Mouse (Mus musculus): ENCODE results near the gene Pdss2.

The Pdss2 gene

DNA sequence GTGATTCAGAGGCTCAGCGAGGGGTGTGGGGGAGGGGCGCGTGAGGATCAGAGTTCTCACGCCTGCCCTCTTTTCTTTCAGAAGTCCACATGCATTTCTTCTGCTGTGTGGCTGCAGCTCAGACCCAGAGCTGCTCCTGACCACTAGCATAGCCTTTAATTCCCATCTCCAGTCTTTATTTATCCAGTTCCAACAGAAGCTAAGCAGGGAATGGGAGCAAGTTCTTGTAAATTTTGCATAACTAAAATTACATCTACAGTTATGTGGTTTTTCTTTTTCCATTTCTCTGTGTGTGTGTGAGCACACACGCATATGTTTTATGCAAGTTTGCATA lies 231.3 kb downstream of the Pdss2 start:
- Histone ChIP-seq H3K4me1 (replicated peaks; ENCODE audit: low read depth, low read length) (peaks cover 16% of the 10 kb centered on the region), H3K36me3 (ENCODE audit: insufficient read depth, low read length) (no peaks in the 10 kb centered on the region), H3K4me3 (replicated peaks; ENCODE audit: low read length) (no peak overlapping the region), H3K9me3 (ENCODE audit: low read length) (peaks cover 9% of the 10 kb centered on the region), H3K27me3 (ENCODE audit: insufficient read depth, low read length) (peaks cover 9% of the 10 kb centered on the region; the same call in 1 of the 2 replicates)
- no peak for TF ChIP-seq POU5F1 (IDR thresholded peaks at IDR 0.05; ENCODE audit: borderline replicate concordance, low read length)
- no peak for TF ChIP-seq CTCF (conservative IDR thresholded peaks at IDR 0.05; ENCODE audit: low read length)
- TF ChIP-seq NANOG (IDR thresholded peaks at IDR 0.05; ENCODE audit: borderline replicate concordance, low read length), result no peak

DNA sequence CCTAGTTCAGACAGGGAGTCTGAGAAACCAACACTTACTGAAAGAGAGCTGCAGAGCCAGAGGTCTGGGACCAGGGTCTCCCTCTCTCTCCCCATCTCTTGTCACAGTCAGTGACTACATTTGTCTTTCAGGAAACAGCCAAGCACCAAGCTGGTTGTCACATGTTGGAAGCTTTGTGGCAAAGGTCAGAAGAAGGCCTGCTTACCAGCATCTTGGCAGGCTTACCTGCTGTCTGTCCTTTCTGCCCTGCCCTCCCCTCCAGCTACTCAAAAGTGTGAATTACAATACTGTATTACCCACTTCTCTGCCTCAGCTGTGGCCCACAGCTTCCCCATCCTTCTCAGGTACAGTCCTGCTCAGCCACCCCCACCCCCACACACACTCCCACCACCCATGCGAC lies 232.9 kb downstream of the Pdss2 start:
- no peak for TF ChIP-seq CTCF (conservative IDR thresholded peaks at IDR 0.05; ENCODE audit: low read length)
- no peak for TF ChIP-seq POU5F1 (IDR thresholded peaks at IDR 0.05; ENCODE audit: borderline replicate concordance, low read length)
- TF ChIP-seq NANOG (IDR thresholded peaks at IDR 0.05; ENCODE audit: borderline replicate concordance, low read length), result no peak
- H3K4me3 ChIP-seq (replicated peaks; ENCODE audit: low read length), result no peak overlapping the region
- peaks cover 16% of the 10 kb centered on the region for H3K4me1 ChIP-seq (replicated peaks; ENCODE audit: low read depth, low read length)
- H3K9me3 ChIP-seq (ENCODE audit: low read length), result peaks cover 13% of the 10 kb centered on the region
- H3K27me3 ChIP-seq (ENCODE audit: insufficient read depth, low read length), result peaks cover 9% of the 10 kb centered on the region; the same call in 1 of the 2 replicates
- H3K36me3 ChIP-seq (ENCODE audit: insufficient read depth, low read length), result no peaks in the 10 kb centered on the region

DNA sequence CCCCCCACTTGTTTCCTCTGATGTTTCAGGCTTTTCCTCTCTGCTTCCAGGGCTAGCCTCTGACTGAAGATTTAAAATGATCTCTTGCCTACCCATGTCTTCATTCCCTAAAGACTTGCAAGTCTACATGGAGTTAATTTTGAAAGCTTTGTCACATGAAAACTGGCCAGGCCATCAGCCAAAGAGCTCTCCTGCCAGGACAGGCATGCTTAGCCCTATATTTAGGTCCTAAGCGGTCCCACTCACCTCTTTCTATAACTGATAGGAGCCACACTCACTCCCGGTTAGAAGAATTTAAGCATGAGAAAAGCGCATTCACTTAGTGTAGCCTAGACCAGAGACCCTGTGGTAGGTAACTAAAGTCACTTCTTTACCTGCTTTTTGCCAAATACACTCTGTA lies 233.4 kb downstream of the Pdss2 start:
- Histone ChIP-seq H3K4me3 (replicated peaks; ENCODE audit: low read length) (no peak overlapping the region), H3K9me3 (ENCODE audit: low read length) (peaks cover 13% of the 10 kb centered on the region), H3K27me3 (ENCODE audit: insufficient read depth, low read length) (peaks cover 8% of the 10 kb centered on the region; the same call in 1 of the 2 replicates), H3K36me3 (ENCODE audit: insufficient read depth, low read length) (no peaks in the 10 kb centered on the region), H3K4me1 (replicated peaks; ENCODE audit: low read depth, low read length) (peaks cover 16% of the 10 kb centered on the region)
- TF ChIP-seq POU5F1 (IDR thresholded peaks at IDR 0.05; ENCODE audit: borderline replicate concordance, low read length) (no peak), CTCF (conservative IDR thresholded peaks at IDR 0.05; ENCODE audit: low read length) (no peak), NANOG (IDR thresholded peaks at IDR 0.05; ENCODE audit: borderline replicate concordance, low read length) (no peak)

- TF ChIP-seq POU5F1 (IDR thresholded peaks at IDR 0.05; ENCODE audit: borderline replicate concordance, low read length) (no peak), NANOG (IDR thresholded peaks at IDR 0.05; ENCODE audit: borderline replicate concordance, low read length) (no peak), CTCF (conservative IDR thresholded peaks at IDR 0.05; ENCODE audit: low read length) (no peak)
- H3K27me3 ChIP-seq (ENCODE audit: insufficient read depth, low read length), result no peaks in the 10 kb centered on the region
- H3K4me3 ChIP-seq (replicated peaks; ENCODE audit: low read length), result 0 out of 2 replicates have a peak overlapping the region, but pooled peaks have one; percentile 10
- H3K36me3 ChIP-seq (ENCODE audit: insufficient read depth, low read length), result no peaks in the 10 kb centered on the region
- H3K4me1 ChIP-seq (replicated peaks; ENCODE audit: low read depth, low read length), result peaks cover 50% of the 10 kb centered on the region
- H3K9me3 ChIP-seq (ENCODE audit: low read length), result peaks cover 2% of the 10 kb centered on the region
Observed at GRCm38 (mm10) chr10:43462821-43463220, 241.5 kb downstream of the Pdss2 start.

- H3K36me3 ChIP-seq (ENCODE audit: insufficient read depth, low read length), result no peaks in the 10 kb centered on the region
- H3K27me3 ChIP-seq (ENCODE audit: insufficient read depth, low read length), result no peaks in the 10 kb centered on the region
- peaks cover 54% of the 10 kb centered on the region for H3K4me1 ChIP-seq (replicated peaks; ENCODE audit: low read depth, low read length)
- TF ChIP-seq NANOG (IDR thresholded peaks at IDR 0.05; ENCODE audit: borderline replicate concordance, low read length), result no peak
- H3K4me3 ChIP-seq (replicated peaks; ENCODE audit: low read length), result 0 out of 2 replicates have a peak overlapping the region, but pooled peaks have one; percentile 10
- no peaks in the 10 kb centered on the region for H3K9me3 ChIP-seq (ENCODE audit: low read length)
Observed at GRCm38 (mm10) chr10:43463227-43463626, 241.9 kb downstream of the Pdss2 start.

- Histone ChIP-seq H3K27me3 (ENCODE audit: insufficient read depth, low read length) (no peaks in the 10 kb centered on the region), H3K4me1 (replicated peaks; ENCODE audit: low read depth, low read length) (peaks cover 61% of the 10 kb centered on the region), H3K36me3 (ENCODE audit: insufficient read depth, low read length) (no peaks in the 10 kb centered on the region), H3K9me3 (ENCODE audit: low read length) (no peaks in the 10 kb centered on the region), H3K4me3 (replicated peaks; ENCODE audit: low read length) (no peak overlapping the region; the same call in 1 of the 2 replicates)
- TF ChIP-seq NANOG (IDR thresholded peaks at IDR 0.05; ENCODE audit: borderline replicate concordance, low read length) (no peak), POU5F1 (IDR thresholded peaks at IDR 0.05; ENCODE audit: borderline replicate concordance, low read length) (no peak), CTCF (conservative IDR thresholded peaks at IDR 0.05; ENCODE audit: low read length) (no peak)
Observed at GRCm38 (mm10) chr10:43466223-43466622, 244.9 kb downstream of the Pdss2 start.

- H3K9me3 ChIP-seq (ENCODE audit: low read length), result no peaks in the 10 kb centered on the region
- H3K4me3 ChIP-seq (replicated peaks; ENCODE audit: low read length), result peak overlapping the region; percentile 66
- no peaks in the 10 kb centered on the region for H3K27me3 ChIP-seq (ENCODE audit: insufficient read depth, low read length)
- TF ChIP-seq CTCF (conservative IDR thresholded peaks at IDR 0.05; ENCODE audit: low read length) (no peak), POU5F1 (IDR thresholded peaks at IDR 0.05; ENCODE audit: borderline replicate concordance, low read length) (no peak), NANOG (IDR thresholded peaks at IDR 0.05; ENCODE audit: borderline replicate concordance, low read length) (no peak)
- H3K36me3 ChIP-seq (ENCODE audit: insufficient read depth, low read length), result no peaks in the 10 kb centered on the region
- H3K4me1 ChIP-seq (replicated peaks; ENCODE audit: low read depth, low read length), result peaks cover 56% of the 10 kb centered on the region
Observed at GRCm38 (mm10) chr10:43467659-43468058, 246.4 kb downstream of the Pdss2 start.

GRCm38 (mm10) chr10:43468293-43468692 lies 247.0 kb downstream of the Pdss2 start:
- TF ChIP-seq POU5F1 (IDR thresholded peaks at IDR 0.05; ENCODE audit: borderline replicate concordance, low read length) (no peak), CTCF (conservative IDR thresholded peaks at IDR 0.05; ENCODE audit: low read length) (no peak), NANOG (IDR thresholded peaks at IDR 0.05; ENCODE audit: borderline replicate concordance, low read length) (no peak)
- Histone ChIP-seq H3K4me1 (replicated peaks; ENCODE audit: low read depth, low read length) (peaks cover 53% of the 10 kb centered on the region), H3K27me3 (ENCODE audit: insufficient read depth, low read length) (no peaks in the 10 kb centered on the region), H3K9me3 (ENCODE audit: low read length) (no peaks in the 10 kb centered on the region), H3K4me3 (replicated peaks; ENCODE audit: low read length) (peak overlapping the region; percentile 66), H3K36me3 (ENCODE audit: insufficient read depth, low read length) (no peaks in the 10 kb centered on the region)

DNA sequence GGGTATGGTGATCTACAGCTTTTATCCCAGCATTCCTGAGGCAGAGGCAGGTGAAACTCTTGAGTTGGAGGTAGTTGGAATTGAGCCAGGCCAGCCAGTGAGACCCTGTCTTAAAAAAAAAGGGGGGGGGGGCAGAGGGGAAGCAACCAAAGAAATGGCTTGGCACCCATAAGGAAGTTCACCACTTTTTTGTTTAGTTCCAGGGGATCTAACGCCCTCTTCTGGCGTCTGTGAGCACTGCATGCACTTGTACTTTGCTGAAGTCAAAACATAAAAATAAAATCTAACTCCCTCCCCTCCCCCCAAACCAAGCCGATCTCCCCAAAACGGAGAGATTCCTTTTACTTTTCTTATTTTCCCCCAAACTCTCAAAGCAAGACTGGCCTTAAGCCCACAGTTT lies 254.1 kb downstream of the Pdss2 start:
- Histone ChIP-seq H3K27me3 (ENCODE audit: insufficient read depth, low read length) (no peaks in the 10 kb centered on the region), H3K9me3 (ENCODE audit: low read length) (no peaks in the 10 kb centered on the region), H3K4me3 (replicated peaks; ENCODE audit: low read length) (no peak overlapping the region), H3K4me1 (replicated peaks; ENCODE audit: low read depth, low read length) (peaks cover 45% of the 10 kb centered on the region), H3K36me3 (ENCODE audit: insufficient read depth, low read length) (no peaks in the 10 kb centered on the region)
- TF ChIP-seq POU5F1 (IDR thresholded peaks at IDR 0.05; ENCODE audit: borderline replicate concordance, low read length), result no peak
- TF ChIP-seq CTCF (conservative IDR thresholded peaks at IDR 0.05; ENCODE audit: low read length), result peak; percentile 74

All from E14TG2a.4 (cell line).